Mouse (Mus musculus): ENCODE measurements at regions not wholly inside any gene's neighbourhood (a gene's known extent, or its start where the extent isn't known, plus 50 kb on each side); places are given as distances from the start of the nearest gene placed in this dataset.

GRCm38 (mm10) chr10:21775911-21776761 is 105.8 kb upstream of the Sgk1 start:
- TF ChIP-seq CTCF (IDR thresholded peaks at IDR 0.05; ENCODE audit: low read depth) (no peak), EP300 (IDR thresholded peaks at IDR 0.05; ENCODE audit: low read depth) (no peak)

All from liver, embryonic 14.5 days (tissue).